Mouse (Mus musculus): ENCODE results near the gene Selenoo. TPM values are rescaled to one million over a fixed set of nuclear protein-coding genes. Genes with fewer than 3 reads are reported as not detected.

Selenoo gene
- polyA plus RNA-seq, 1 experiment from 2014 or later: 10.1 TPM

Other genes starting within 250 kb of the Selenoo start
- 61.4 and 71.9 TPM in 2 replicates for gene Pim3, start 226.9 kb upstream of the Selenoo start, polyA plus RNA-seq (2015; fragmentation: Nextera tagmentation; extraction: Ambion mirVana)
- not detected in 2 replicates for gene Ttll8, start 134.7 kb upstream of the Selenoo start, polyA plus RNA-seq (2015; fragmentation: Nextera tagmentation; extraction: Ambion mirVana)
- gene Mlc1, start 110.1 kb upstream of the Selenoo start, polyA plus RNA-seq (2015; fragmentation: Nextera tagmentation; extraction: Ambion mirVana): not detected in 2 replicates
- gene Mov10l1, start 106.2 kb upstream of the Selenoo start, polyA plus RNA-seq (2015; fragmentation: Nextera tagmentation; extraction: Ambion mirVana): 69.4 and 76.5 TPM in 2 replicates
- gene Panx2, start 29.4 kb upstream of the Selenoo start, polyA plus RNA-seq (2015; fragmentation: Nextera tagmentation; extraction: Ambion mirVana): 1.5 and 1.7 TPM in 2 replicates
- gene Trabd, start 14.0 kb upstream of the Selenoo start, polyA plus RNA-seq (2015; fragmentation: Nextera tagmentation; extraction: Ambion mirVana): 40.8 and 56.4 TPM in 2 replicates
- gene Tubgcp6, start 34.0 kb downstream of the Selenoo start, polyA plus RNA-seq (2015; fragmentation: Nextera tagmentation; extraction: Ambion mirVana): 7.9 and 10.6 TPM in 2 replicates
- 14.8 and 18.2 TPM in 2 replicates for gene Hdac10, start 39.6 kb downstream of the Selenoo start, polyA plus RNA-seq (2015; fragmentation: Nextera tagmentation; extraction: Ambion mirVana)
- gene Mapk12, start 51.6 kb downstream of the Selenoo start, polyA plus RNA-seq (2015; fragmentation: Nextera tagmentation; extraction: Ambion mirVana): 16.0 and 19.1 TPM in 2 replicates
- gene Mapk11, start 60.5 kb downstream of the Selenoo start, polyA plus RNA-seq (2015; fragmentation: Nextera tagmentation; extraction: Ambion mirVana): 3.1 and 4.1 TPM in 2 replicates
- 76.5 and 109 TPM in 2 replicates for gene Plxnb2, start 91.7 kb downstream of the Selenoo start, polyA plus RNA-seq (2015; fragmentation: Nextera tagmentation; extraction: Ambion mirVana)
- 15.3 and 18.2 TPM in 2 replicates for gene Dennd6b, start 107.4 kb downstream of the Selenoo start, polyA plus RNA-seq (2015; fragmentation: Nextera tagmentation; extraction: Ambion mirVana)
- 18.6 and 22.7 TPM in 2 replicates for gene Ppp6r2, start 122.5 kb downstream of the Selenoo start, polyA plus RNA-seq (2015; fragmentation: Nextera tagmentation; extraction: Ambion mirVana)
- 27.5 and 45.9 TPM in 2 replicates for gene Sbf1, start 226.2 kb downstream of the Selenoo start, polyA plus RNA-seq (2015; fragmentation: Nextera tagmentation; extraction: Ambion mirVana)
- gene Adm2, start 233.6 kb downstream of the Selenoo start, polyA plus RNA-seq (2015; fragmentation: Nextera tagmentation; extraction: Ambion mirVana): 0.19 and 0.60 TPM in 2 replicates
- 0.28 TPM in 1 of 2 replicates, not detected in the other for gene Miox, start 245.3 kb downstream of the Selenoo start, polyA plus RNA-seq (2015; fragmentation: Nextera tagmentation; extraction: Ambion mirVana)